Mouse (Mus musculus) adrenal gland, adult 18-20 months (tissue): ENCODE measurements at regions not wholly inside any gene's neighbourhood (a gene's known extent, or its start where the extent isn't known, plus 50 kb on each side); places are given as distances from the start of the nearest gene placed in this dataset.

Source experiments
- DNase-seq, 2 experiments: peaks; one replicate each; pipeline ENCODE4 v3.0.0; 2021 to 2022; ENCODE audit warnings: low spot score in 2 of 2

GRCm38 (mm10) chr9:74645394-74645793 is 216.3 kb upstream of the Onecut1 start:
- no peak for DNase-seq

GRCm38 (mm10) chr9:74650036-74650435 is 211.7 kb upstream of the Onecut1 start:
- DNase-seq = no peak

- DNase-seq = no peak
Measured at GRCm38 (mm10) chr9:74655956-74656355, 205.8 kb upstream of the Onecut1 start.

DNA sequence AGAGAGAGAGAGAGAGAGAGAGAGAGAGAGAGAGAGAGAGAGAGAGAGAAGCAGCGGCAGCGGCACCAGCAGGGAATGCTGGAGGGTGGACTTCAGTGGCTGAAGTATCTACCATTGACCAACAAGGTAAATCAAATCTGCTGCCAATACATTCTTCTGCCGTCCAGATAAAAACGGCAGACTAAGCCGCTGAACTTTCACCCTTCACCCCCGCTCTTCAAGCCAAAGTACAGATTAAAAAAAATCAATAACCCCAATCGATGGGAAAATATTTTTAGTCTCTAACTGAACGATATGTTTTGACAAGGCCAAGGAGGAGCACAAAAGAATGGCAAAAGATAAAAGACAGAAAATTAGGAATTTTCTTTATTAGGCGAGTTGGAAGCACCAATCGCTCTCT is 205.3 kb upstream of the Onecut1 start:
- no peak for DNase-seq

DNA sequence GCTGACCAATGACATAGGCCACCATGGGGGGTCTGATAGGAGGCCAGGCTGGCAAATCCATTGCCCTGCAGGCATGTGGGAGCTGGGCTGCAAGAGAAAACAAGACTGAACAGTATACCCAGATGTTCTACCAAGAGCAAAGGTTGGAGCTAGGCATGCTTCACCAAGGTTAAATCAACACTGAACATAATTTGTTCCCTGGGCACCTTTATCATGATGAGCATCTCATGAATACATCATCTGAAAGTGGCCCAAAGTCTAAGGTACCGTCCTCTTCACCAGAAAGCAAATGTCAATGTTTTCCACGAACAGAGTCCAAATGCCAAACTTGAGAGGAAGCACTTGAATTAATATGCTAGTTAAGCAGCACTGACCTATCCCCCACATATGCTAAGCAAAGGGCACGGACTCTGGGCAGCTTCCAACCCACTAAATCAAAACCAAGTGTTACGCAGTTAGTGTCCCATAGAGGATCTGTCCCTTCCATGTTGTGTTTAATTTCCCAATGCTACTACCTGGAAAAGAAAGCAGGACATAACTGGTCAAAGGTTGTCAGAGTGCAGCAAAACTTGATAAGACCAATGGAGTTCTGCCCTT is 190.3 kb upstream of the Onecut1 start:
- DNase-seq = no peak

DNA sequence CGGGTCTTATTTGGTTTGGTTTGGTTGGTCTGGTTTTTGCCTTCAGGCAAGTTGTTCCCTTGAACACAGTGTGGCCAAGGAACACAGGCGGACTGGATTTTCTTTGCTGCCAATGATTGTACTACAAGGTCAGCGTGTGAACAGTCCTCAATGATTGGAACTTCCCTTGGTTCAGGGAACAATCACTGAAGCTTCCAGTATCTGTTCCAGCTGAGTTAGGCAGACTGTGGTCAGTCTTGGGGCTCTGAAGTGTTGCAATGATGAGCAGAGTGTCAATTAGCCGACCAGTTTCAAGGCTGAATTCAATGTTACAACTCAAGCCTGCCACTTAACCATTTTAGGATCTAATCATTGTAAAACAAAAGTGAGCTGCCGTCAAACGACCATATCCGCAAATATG is 189.5 kb upstream of the Onecut1 start:
- DNase-seq = no peak

GRCm38 (mm10) chr9:74698229-74698628 is 163.5 kb upstream of the Onecut1 start:
- no peak for DNase-seq

DNA sequence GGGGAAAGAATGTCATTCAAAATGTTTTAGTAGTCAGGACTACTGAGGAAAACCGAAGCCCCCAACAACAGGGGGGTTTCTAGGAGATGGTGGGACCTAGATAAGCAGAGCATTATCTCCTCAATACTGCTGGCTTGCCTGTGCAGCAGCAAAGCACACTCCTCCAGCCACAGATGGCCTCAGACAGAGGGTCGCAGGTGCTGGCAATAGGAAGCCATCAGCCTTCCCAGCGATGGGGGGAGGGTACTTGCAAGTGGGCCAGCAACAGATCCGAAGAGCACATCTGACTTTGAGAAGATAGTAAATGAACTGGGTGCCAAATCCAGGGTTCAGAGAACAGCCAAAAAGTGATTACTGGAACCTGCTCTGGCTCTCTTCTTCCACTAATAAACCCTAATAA is 156.0 kb upstream of the Onecut1 start:
- DNase-seq = no peak

DNA sequence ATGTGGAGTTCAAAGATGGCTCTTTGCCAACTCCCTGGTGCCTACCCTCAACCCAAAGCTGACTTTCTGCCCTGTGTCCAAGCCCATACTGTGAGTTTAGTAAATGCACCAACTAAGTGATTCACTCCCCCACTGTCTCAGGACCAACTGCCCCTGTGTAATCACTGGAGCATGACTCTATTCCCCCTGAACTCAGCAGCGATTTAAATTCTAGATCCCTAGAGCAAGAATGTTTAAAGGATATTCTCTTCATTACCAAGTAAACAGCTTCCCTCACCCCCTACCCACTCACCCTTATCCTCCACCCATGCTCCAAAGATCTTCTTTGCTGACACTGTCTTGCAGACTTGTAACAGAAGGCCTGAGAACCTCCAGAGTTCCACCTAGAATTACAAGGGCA is 154.1 kb upstream of the Onecut1 start:
- DNase-seq = no peak

DNA sequence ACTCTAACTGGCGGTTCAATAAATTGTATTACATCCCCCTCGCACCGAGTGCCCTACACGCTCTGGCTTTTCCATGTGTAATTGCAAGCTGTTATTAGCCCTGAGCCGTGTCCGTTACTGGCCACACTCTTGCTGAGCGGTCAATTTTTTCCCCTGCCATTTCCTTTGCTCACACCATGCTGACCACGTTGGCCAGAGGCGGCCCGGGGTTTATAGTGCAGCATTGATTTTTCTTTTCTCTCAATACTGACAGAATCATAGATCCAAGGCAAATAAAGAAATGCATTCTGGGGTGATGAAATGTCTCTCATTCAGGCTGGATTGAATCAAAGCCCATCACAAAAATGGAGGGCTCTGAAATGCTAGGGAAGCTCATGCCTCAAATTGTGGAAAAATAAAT is 150.0 kb upstream of the Onecut1 start:
- no peak for DNase-seq

DNA sequence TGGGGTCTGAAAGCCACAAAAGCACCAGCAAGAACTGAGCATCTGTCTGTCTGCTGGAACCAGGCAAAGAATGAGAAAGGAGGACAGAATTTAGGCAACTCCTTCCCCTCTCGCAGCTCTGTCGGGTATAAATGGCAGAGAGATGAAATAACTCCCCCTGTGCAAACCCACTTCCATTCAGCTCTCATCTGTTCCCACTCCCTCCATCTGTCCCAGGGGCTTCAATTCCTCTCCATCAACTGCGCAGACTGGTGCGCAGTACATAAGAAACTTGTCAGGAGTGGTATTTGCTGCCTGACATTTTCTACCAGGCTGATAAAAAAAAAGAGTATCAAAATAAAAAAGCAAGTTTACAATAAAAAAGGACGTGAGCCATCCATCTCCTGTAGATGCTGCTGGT is 129.3 kb upstream of the Onecut1 start:
- DNase-seq = no peak

GRCm38 (mm10) chr9:74741949-74742348 is 119.8 kb upstream of the Onecut1 start:
- no peak for DNase-seq

- DNase-seq = no peak
Measured at GRCm38 (mm10) chr9:74747886-74748285, 113.8 kb upstream of the Onecut1 start.

GRCm38 (mm10) chr9:74758025-74758424 is 103.7 kb upstream of the Onecut1 start:
- DNase-seq = no peak

GRCm38 (mm10) chr9:74758876-74759275 is 102.8 kb upstream of the Onecut1 start:
- no peak for DNase-seq

- DNase-seq = no peak
Measured at GRCm38 (mm10) chr9:74780419-74780818, 81.3 kb upstream of the Onecut1 start.

DNA sequence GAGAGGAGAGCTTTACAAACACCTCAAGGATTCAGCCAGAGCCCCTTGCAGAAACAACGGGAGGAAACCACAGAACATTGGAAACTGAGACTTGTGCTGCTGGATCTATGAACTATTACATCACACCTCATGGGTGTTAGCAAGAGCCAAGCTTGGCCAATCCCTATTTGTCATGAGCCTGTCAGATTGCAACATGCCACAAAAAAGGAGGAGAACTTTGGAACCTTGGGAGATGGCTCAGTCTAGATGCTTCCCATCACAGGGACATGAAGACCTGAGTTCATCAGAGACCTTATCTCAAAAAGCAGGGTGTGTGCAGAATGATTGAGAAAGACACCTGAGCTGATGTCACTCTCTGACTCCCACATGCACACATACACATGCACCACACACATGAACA is 68.3 kb upstream of the Onecut1 start:
- no peak for DNase-seq

DNA sequence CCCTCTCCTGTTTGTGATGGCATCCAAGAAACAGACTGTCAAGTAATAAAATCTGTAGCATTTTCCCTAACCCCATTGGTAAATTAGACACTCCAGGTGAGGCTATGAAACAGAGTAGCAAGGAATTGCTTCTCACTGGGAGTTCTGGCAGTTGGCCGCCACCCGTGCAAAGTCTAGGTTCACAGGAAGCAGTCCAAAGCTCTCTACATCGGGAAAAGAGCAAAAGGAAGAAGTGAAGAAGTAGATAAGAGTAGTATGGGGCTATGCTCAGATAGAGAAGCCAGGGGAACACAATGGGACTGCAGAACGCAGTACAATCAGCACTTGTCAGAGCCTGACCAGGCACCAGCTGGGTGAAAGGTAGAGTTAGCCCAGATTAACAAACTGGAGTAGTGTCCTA is 65.7 kb upstream of the Onecut1 start:
- no peak for DNase-seq

GRCm38 (mm10) chr9:74797272-74797844 is 64.4 kb upstream of the Onecut1 start:
- no peak for DNase-seq

DNA sequence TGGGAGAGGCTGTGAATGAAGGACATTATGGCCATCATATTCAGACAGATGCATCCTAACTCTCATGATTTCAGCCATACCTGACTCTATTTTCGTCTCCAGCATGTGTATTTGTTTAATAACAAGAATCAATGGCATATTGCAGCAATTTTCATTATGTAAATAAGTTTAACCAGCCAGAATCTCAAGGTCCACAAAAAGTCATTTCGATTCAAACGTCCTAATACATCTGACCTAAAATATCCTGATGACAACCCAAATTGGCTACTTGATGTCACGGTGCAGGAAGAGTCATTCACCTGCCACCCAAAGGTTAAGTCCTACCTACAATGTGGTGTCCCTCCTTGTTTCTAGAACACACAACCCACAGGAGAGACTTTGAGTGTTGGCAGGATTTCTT is 60.6 kb upstream of the Onecut1 start:
- no peak for DNase-seq

DNA sequence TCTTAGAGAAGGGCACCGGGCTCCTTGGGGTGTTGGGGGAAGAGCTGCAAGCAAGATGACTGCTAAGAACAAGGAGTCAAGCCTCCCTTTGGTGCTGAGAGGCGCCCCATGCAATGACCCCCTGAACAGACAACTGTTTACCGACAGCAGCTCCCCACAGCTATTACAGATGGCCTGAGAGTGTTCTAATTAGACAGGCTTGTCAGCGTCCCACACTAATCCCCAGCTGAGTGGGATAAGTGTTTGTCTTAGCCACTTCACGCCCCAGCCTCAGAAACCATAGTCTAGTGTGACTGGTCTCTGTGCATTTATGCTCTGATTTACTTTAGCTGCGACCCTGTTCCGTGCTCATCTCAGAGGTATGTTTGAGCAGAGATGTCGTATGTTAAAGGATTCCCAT is 50.3 kb upstream of the Onecut1 start:
- no peak for DNase-seq
